Mouse (Mus musculus) myocyte (in vitro differentiated cells): ENCODE measurements at regions not wholly inside any gene's neighbourhood (a gene's known extent, or its start where the extent isn't known, plus 50 kb on each side); places are given as distances from the start of the nearest gene placed in this dataset.

Experiments
- E2F4 ChIP-seq: IDR thresholded peaks from one replicate; pipeline ENCODE4 v1.6.1; 2011; ENCODE audit warnings: mild to moderate bottlenecking, control low read depth, moderate library complexity; ENCODE audit not compliant: insufficient read depth
- MAX ChIP-seq: IDR thresholded peaks from one replicate; pipeline ENCODE4 v1.6.1; 2011; ENCODE audit warnings: low read depth, mild to moderate bottlenecking, control low read depth
- MYOD1 ChIP-seq, 3 experiments: IDR thresholded peaks; one replicate each; pipeline ENCODE4 v1.6.1; 2011; ENCODE audit warnings: control low read depth in 2 of 3, low read depth in 2 of 3, mild to moderate bottlenecking in 2 of 3, moderate library complexity in 1 of 3; ENCODE audit not compliant: insufficient read length in 2 of 3, control insufficient read depth in 1 of 3
- MYOG ChIP-seq, 3 experiments: IDR thresholded peaks; one replicate each; pipeline ENCODE4 v1.6.1; 2011; ENCODE audit warnings: control low read depth in 2 of 3, low read depth in 2 of 3, mild to moderate bottlenecking in 2 of 3; ENCODE audit not compliant: insufficient read length in 2 of 3, control insufficient read depth in 1 of 3, insufficient read depth in 1 of 3
- POLR2A ChIP-seq: IDR thresholded peaks from one replicate; pipeline ENCODE4 v1.6.1; 2011; ENCODE audit warnings: low read depth, mild to moderate bottlenecking, control low read depth, moderate library complexity; ENCODE audit not compliant: insufficient read length
- POLR2AphosphoS2 ChIP-seq: IDR thresholded peaks from one replicate; pipeline ENCODE4 v1.6.1; 2011; ENCODE audit warnings: low read depth, control low read depth; ENCODE audit not compliant: insufficient read length
- TCF12 ChIP-seq: IDR thresholded peaks from one replicate; pipeline ENCODE4 v1.6.1; 2011; ENCODE audit warnings: mild to moderate bottlenecking, control low read depth; ENCODE audit not compliant: poor library complexity, insufficient read depth, severe bottlenecking
- TCF3 ChIP-seq: IDR thresholded peaks from one replicate; pipeline ENCODE4 v1.6.1; 2011; ENCODE audit warnings: low read depth, control low read depth; ENCODE audit not compliant: insufficient read length
- USF1 ChIP-seq: IDR thresholded peaks from one replicate; pipeline ENCODE4 v1.6.1; 2011; ENCODE audit warnings: low read depth, mild to moderate bottlenecking, control low read depth, moderate library complexity

DNA sequence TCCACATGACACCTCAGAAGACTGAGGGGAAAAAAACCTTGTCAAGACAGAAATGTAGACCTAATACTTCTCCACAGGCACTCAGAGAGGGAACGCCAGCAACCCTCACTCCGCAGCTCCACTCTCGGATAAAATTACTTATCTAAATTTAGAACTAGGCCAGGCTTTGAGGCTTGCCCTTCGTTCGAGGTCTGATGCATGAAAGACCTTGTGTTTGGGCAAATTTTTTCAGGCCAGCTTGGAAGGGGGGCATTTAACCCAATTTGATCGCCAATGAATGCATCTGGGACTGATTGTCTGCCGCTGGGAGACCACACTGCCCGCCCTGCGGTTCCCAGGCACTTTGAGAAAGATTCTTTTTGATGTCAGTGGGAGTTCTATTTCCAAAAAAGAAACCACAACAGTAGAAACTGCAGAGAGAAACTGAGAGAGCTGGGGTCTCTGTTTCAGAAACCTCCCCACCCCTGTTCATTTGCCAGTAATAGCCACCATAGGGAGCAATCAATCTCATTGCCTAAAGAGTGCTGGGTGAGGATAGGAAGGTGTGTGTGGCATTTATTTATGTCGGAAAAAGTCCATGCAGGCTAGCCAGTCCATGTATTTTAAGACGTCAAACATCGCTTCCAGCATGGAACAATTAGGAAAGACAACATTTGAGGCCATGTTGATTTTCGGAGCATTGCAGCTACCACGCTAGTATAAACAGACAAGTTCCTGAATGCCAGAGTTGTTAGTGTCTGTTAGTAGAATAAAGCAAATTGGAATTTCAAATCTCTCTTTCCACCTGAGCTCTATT is 617.0 kb upstream of the Castor2 start:
- TF ChIP-seq POLR2A = no peak
- TF ChIP-seq MYOD1 (IDR thresholded peaks at IDR 0.05; ENCODE audit: control insufficient read depth in 1 of 3, insufficient read length in 2 of 3, low read depth in 2 of 3) = no peak
- no peak for TF ChIP-seq TCF3
- no peak for TF ChIP-seq TCF12
- TF ChIP-seq USF1 = no peak
- no peak for TF ChIP-seq E2F4
- TF ChIP-seq MAX = no peak
- TF ChIP-seq MYOG (IDR thresholded peaks at IDR 0.05; ENCODE audit: control insufficient read depth in 1 of 3, insufficient read depth in 1 of 3, insufficient read length in 2 of 3, low read depth in 2 of 3) = no peak
- TF ChIP-seq POLR2AphosphoS2 = no peak
